Comparison of ENCODE assay signal across 8 mouse cellular contexts in the genomic region with DNA sequence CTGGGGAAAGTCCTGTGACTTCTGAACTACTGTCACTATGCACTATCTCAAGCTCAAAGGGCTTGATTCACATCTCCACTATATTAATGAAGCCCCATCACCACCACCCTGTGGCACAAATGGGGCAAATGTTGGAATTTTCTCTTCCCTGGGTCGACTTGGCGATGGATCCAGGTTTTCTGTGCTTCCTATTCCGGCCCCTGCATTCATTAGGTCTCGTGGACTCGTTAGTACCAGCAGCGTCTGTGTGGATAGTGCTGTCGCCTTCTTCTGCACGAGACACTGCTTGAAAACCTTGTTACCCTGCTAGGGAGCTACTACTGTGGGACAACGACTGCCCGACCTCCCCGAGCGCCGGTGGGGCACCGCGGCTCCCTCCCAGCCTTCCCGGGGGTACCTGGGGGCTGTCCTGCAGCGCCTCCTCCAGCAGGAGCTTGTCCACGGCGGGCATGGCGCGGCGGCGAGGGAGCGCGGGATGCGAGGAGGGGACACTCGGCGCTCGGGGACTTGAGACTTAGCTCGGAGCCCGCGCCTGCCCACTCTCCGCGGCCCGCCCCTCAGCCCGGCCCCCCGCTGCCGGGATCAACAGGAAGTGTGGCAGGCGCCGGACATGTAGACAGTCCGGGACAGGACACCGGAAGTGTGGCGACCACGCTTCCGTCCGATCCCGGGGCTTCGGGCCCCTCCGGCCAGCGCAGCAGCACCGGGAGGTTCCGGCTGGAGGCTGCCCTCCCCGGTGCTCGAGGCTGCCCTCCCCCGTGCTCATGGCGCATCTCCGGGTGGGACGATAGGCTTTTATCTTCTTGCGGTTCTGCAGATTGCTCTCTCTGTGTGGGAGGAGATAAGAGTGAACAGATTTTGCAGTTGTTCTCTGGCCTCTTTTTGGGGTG. TPM values are rescaled to one million over a fixed set of nuclear protein-coding genes. Genes with fewer than 3 reads are reported as not detected.
DNase-seq lines count a peak whose midpoint lies in the region; ATAC-seq and TF ChIP-seq lines count a peak whose summit lies in the region.

Gene Appl2, minus strand, starts transcription at position 608 of the 890 bp plus-strand sequence.

- in situ Hi-C loops in CH12.LX (cut with MboI; ENCODE audit: low pct_ligation_motif_present, low pct_unique_long_range_greater_than_20kb, low sequenced_read_pairs), result no loop called here

- peak; percentile 96 for ATAC-seq in forebrain, embryonic 14.5 days
- ATAC-seq in liver, embryonic 16.5 days (ENCODE audit: low read depth), result peak; percentile 85
- peak; percentile 95 for ATAC-seq in neural tube, embryonic 12.5 days (ENCODE audit: low FRiP score, low read depth)
- ATAC-seq in stomach, postnatal 0 days (ENCODE audit: low FRiP score, low TSS enrichment), result peak; percentile 94

- DNase-seq in CH12.LX (ENCODE audit: extremely low read depth), result peak; percentile 81
- peak; percentile 35 for DNase-seq in c-Kit-positive CD71-positive TER-119-negative erythroid progenitor cells, embryonic 14.5 days (ENCODE audit: low read depth)
- peak; percentile 86 for DNase-seq in forebrain, embryonic 14.5 days (ENCODE audit: low spot score)
- DNase-seq in heart, postnatal 10 days, result peak; percentile 96 to 97
- no peak for DNase-seq in large intestine, adult 2 months (ENCODE audit: low read depth, low spot score)
- peak; percentile 95 for DNase-seq in stomach, postnatal 0 days (ENCODE audit: low spot score)

- peak within 1 kb of the TSS; percentile 83 for H3K9ac ChIP-seq in CH12.LX (ENCODE audit: insufficient read depth, low read depth)
- peak within 1 kb of the TSS; percentile 85 for H3K9ac ChIP-seq in forebrain, embryonic 14.5 days (ENCODE audit: low read length)
- H3K9ac ChIP-seq in liver, embryonic 16.5 days (ENCODE audit: low read depth, low read length), result peak within 1 kb of the TSS; percentile 60
- peak within 1 kb of the TSS; percentile 80 for H3K9ac ChIP-seq in neural tube, embryonic 12.5 days
- peak within 1 kb of the TSS; percentile 86 for H3K9ac ChIP-seq in stomach, postnatal 0 days (ENCODE audit: low read length)

- dilution Hi-C loops in CH12.LX (cut with MboI; ENCODE audit: extremely low pct_ligation_motif_present, extremely low pct_unique_long_range_greater_than_20kb, low sequenced_read_pairs), result no loop called here

- TF ChIP-seq EP300 in CH12.LX (IDR thresholded peaks at IDR 0.05; ENCODE audit: low read length), result no peak
- TF ChIP-seq EP300 in stomach, postnatal 0 days (optimal IDR thresholded peaks at IDR 0.05), result no peak

- intact Hi-C loops in heart, postnatal 10 days (cut with DNase I), result loop anchor here (2.0 to 5.0 kb wide), 3 partner anchors 74 to 129 kb away; partner anchors contain the start of gene 1500009L16Rik

- no peak within 1 kb of the TSS for H3K27ac ChIP-seq in CH12.LX (ENCODE audit: insufficient read depth, low read depth)
- H3K27ac ChIP-seq in forebrain, embryonic 14.5 days (ENCODE audit: low read depth, low read length), result peak within 1 kb of the TSS; percentile 68
- H3K27ac ChIP-seq in liver, embryonic 16.5 days (ENCODE audit: low read length), result peak within 1 kb of the TSS; percentile 60; the same call in 1 of the 2 replicates
- peak within 1 kb of the TSS; percentile 37 for H3K27ac ChIP-seq in neural tube, embryonic 12.5 days
- peak within 1 kb of the TSS; percentile 90 for H3K27ac ChIP-seq in stomach, postnatal 0 days (replicated peaks)

- peak; percentile 77 for TF ChIP-seq POLR2A in CH12.LX (IDR thresholded peaks at IDR 0.05; ENCODE audit: low read depth, low read length)

- WGBS in forebrain, embryonic 14.5 days, result under 1% methylated on average over 56 of the region's 59 CpGs
- WGBS in large intestine, adult 2 months, result under 1% methylated on average over 59 of the region's 59 CpGs
- WGBS in liver, embryonic 16.5 days (ENCODE audit: insufficient replicate concordance), result under 1% methylated on average over 59 of the region's 59 CpGs
- under 1% methylated on average over 58 of the region's 59 CpGs for WGBS in neural tube, embryonic 12.5 days
- WGBS in stomach, postnatal 0 days, result under 1% methylated on average over 51 of the region's 59 CpGs

- H3K27me3 ChIP-seq in CH12.LX (replicated peaks), result no peaks in the 10 kb centered on the region
- no peaks in the 10 kb centered on the region for H3K27me3 ChIP-seq in forebrain, embryonic 14.5 days (replicated peaks; ENCODE audit: control insufficient read depth, insufficient read depth, low read length)
- H3K27me3 ChIP-seq in liver, embryonic 16.5 days (ENCODE audit: control insufficient read depth, insufficient read depth, low read depth, low read length), result peaks cover 16% of the 10 kb centered on the region
- H3K27me3 ChIP-seq in neural tube, embryonic 12.5 days (replicated peaks), result no peaks in the 10 kb centered on the region
- H3K27me3 ChIP-seq in stomach, postnatal 0 days (ENCODE audit: control insufficient read depth, insufficient read depth, low read length), result no peaks in the 10 kb centered on the region

- H3K4me2 ChIP-seq in CH12.LX (ENCODE audit: insufficient read depth, low read depth, poor library complexity, severe bottlenecking), result peak within 1 kb of the TSS; percentile 96
- peak within 1 kb of the TSS; percentile 68 for H3K4me2 ChIP-seq in forebrain, embryonic 14.5 days (ENCODE audit: low read length)
- H3K4me2 ChIP-seq in liver, embryonic 16.5 days (ENCODE audit: low read depth, low read length), result peak within 1 kb of the TSS; percentile 45
- H3K4me2 ChIP-seq in neural tube, embryonic 12.5 days (replicated peaks), result peak within 1 kb of the TSS; percentile 80
- peak within 1 kb of the TSS; percentile 66 for H3K4me2 ChIP-seq in stomach, postnatal 0 days (replicated peaks; ENCODE audit: low read depth)

- peak in 1 of 2 experiments; percentile 28; a peak in 1 of 4 replicates for TF ChIP-seq CTCF in CH12.LX (conservative IDR thresholded peaks at IDR 0.05 in 1 of 2, IDR thresholded peaks at IDR 0.05 in 1 of 2; ENCODE audit: low read depth in 2 of 2, low read length in 2 of 2)
- TF ChIP-seq CTCF in stomach, postnatal 0 days (IDR thresholded peaks at IDR 0.05; ENCODE audit: low read depth), result peak; percentile 45

- TF ChIP-seq RAD21 in CH12.LX (IDR thresholded peaks at IDR 0.05; ENCODE audit: low read depth, low read length), result no peak

- peaks cover 0 to 7% of the 10 kb centered on the region in 2 experiments for H3K36me3 ChIP-seq in CH12.LX (replicated peaks in 1 of 2; ENCODE audit: control insufficient read depth in 1 of 2, insufficient read depth in 1 of 2, low read length in 1 of 2)
- no peaks in the 10 kb centered on the region for H3K36me3 ChIP-seq in forebrain, embryonic 14.5 days (ENCODE audit: control insufficient read depth, insufficient read depth, low read length)
- H3K36me3 ChIP-seq in liver, embryonic 16.5 days (ENCODE audit: control insufficient read depth, insufficient read depth), result no peaks in the 10 kb centered on the region
- H3K36me3 ChIP-seq in neural tube, embryonic 12.5 days, result no peaks in the 10 kb centered on the region
- no peaks in the 10 kb centered on the region for H3K36me3 ChIP-seq in stomach, postnatal 0 days (ENCODE audit: control insufficient read depth, insufficient read depth, low read length)

- H3K4me3 ChIP-seq in CH12.LX (replicated peaks in 1 of 3; ENCODE audit: low read depth in 2 of 3, low read length in 2 of 3, poor library complexity in 1 of 3), result peak within 1 kb of the TSS; percentile 86 to 88 (median 88)
- peak within 1 kb of the TSS; percentile 76 for H3K4me3 ChIP-seq in forebrain, embryonic 14.5 days (ENCODE audit: low read depth, low read length)
- peak within 1 kb of the TSS; percentile 67 for H3K4me3 ChIP-seq in liver, embryonic 16.5 days (ENCODE audit: low read depth, low read length)
- peak within 1 kb of the TSS; percentile 82 for H3K4me3 ChIP-seq in neural tube, embryonic 12.5 days
- peak within 1 kb of the TSS; percentile 79 for H3K4me3 ChIP-seq in stomach, postnatal 0 days (ENCODE audit: low read depth, low read length)

- peaks cover 15 to 65% of the 10 kb centered on the region in 2 experiments for H3K4me1 ChIP-seq in CH12.LX (ENCODE audit: control insufficient read depth in 1 of 2, insufficient read depth in 2 of 2)
- H3K4me1 ChIP-seq in forebrain, embryonic 14.5 days (ENCODE audit: control insufficient read depth, insufficient read depth, low read length), result peaks cover 8% of the 10 kb centered on the region
- H3K4me1 ChIP-seq in liver, embryonic 16.5 days (ENCODE audit: control insufficient read depth, low read depth, low read length), result peaks cover 27% of the 10 kb centered on the region
- peaks cover 38% of the 10 kb centered on the region for H3K4me1 ChIP-seq in neural tube, embryonic 12.5 days
- H3K4me1 ChIP-seq in stomach, postnatal 0 days (replicated peaks; ENCODE audit: control insufficient read depth, insufficient read depth), result 0 out of 2 replicates have a peak, but pooled peaks cover 2% of the 10 kb centered on the region

- no peaks in the 10 kb centered on the region for H3K9me3 ChIP-seq in CH12.LX (replicated peaks; ENCODE audit: low read length)
- H3K9me3 ChIP-seq in forebrain, embryonic 14.5 days (replicated peaks; ENCODE audit: control insufficient read depth, low read length), result no peaks in the 10 kb centered on the region
- no peaks in the 10 kb centered on the region for H3K9me3 ChIP-seq in liver, embryonic 16.5 days (replicated peaks; ENCODE audit: control insufficient read depth, low read length)
- no peaks in the 10 kb centered on the region for H3K9me3 ChIP-seq in neural tube, embryonic 12.5 days
- no peaks in the 10 kb centered on the region for H3K9me3 ChIP-seq in stomach, postnatal 0 days (ENCODE audit: control insufficient read depth, low read length)

- no peaks in the 10 kb centered on the region for H3K79me2 ChIP-seq in CH12.LX (replicated peaks; ENCODE audit: control insufficient read depth, extremely low read depth, insufficient read depth, poor library complexity, severe bottlenecking)

TF ChIP-seq in CH12.LX, 34 proteins besides CTCF, POLR2A, EP300 and RAD21 (continues in another document):
- peak; percentile 76 for TF ChIP-seq NRF1 (IDR thresholded peaks at IDR 0.05; ENCODE audit: low read depth, low read length)
- TF ChIP-seq ZC3H11A (IDR thresholded peaks at IDR 0.05; ENCODE audit: low read depth, low read length), result no peak
- TF ChIP-seq TCF12 (IDR thresholded peaks at IDR 0.05; ENCODE audit: low read depth, low read length), result peak; percentile 81
- peak; percentile 42; the same call in 1 of the 2 replicates for TF ChIP-seq SIN3A (IDR thresholded peaks at IDR 0.05; ENCODE audit: low read length)
- TF ChIP-seq MAX (IDR thresholded peaks at IDR 0.05; ENCODE audit: low read length), result no peak; the same call in 1 of the 2 replicates

RNA-seq across cellular contexts. Expression of gene Appl2, which starts in this region (rescaled TPM):
- total RNA-seq in CH12.LX (2012; rRNA removed) (10.2 and 11.9 TPM in 2 replicates), CH12.LX (2014; rRNA removed) (14.9 and 15.8 TPM in 2 replicates)
- polyA plus RNA-seq in CH12.LX (2012; ENCODE audit: insufficient read length, low read depth), result 11.8 and 13.5 TPM in 2 replicates
- 20.2 and 23.2 TPM in 2 replicates for polyA plus RNA-seq in forebrain, embryonic 14.5 days (2014; fragmentation: Nextera tagmentation; extraction: Ambion mirVana)
- 10 to 100 TPM; 42.9 to 45.9 TPM for total RNA-seq in heart, postnatal 10 days (2021)
- 13.9 and 21.9 TPM in 2 replicates for polyA plus RNA-seq in large intestine, adult 2 months (2012; rRNA removed)
- polyA plus RNA-seq in liver, embryonic 16.5 days (2015; fragmentation: Nextera tagmentation; extraction: Ambion mirVana), result 15.2 and 15.9 TPM in 2 replicates
- 45.1 and 54.3 TPM in 2 replicates for polyA plus RNA-seq in neural tube, embryonic 12.5 days (2016; fragmentation: Nextera tagmentation; extraction: Ambion mirVana)
- 34.3 and 35.8 TPM in 2 replicates for polyA plus RNA-seq in stomach, postnatal 0 days (2015; fragmentation: Nextera tagmentation; extraction: Ambion mirVana)

Comparison
In these comparisons a context has a peak if more than half of its experiments do, and no peak if none do; other contexts are left out.
1. H3K4me2 ChIP-seq: peak in every context shown above with its lines; median percentile 96 in CH12.LX; 80 in neural tube, embryonic 12.5 days; 68 in forebrain, embryonic 14.5 days; 66 in stomach, postnatal 0 days; 45 in liver, embryonic 16.5 days.